Mouse (Mus musculus) cerebellum, adult 2 months (tissue): Measurements from ENCODE around the gene Acaa1a.

Experiments used
- CTCF ChIP-seq: fragments of 200-500 bp; IDR thresholded peaks from 2 replicates; pipeline ENCODE4 v1.5.1; 2011; ENCODE audit warnings: low read depth, mild to moderate bottlenecking, control low read depth, low read length, moderate library complexity, borderline replicate concordance; ENCODE audit not compliant: insufficient read depth
- POLR2A ChIP-seq: fragments of 200-500 bp; IDR thresholded peaks from 2 replicates; pipeline ENCODE4 v1.6.1; 2011; ENCODE audit warnings: low read length, control low read depth, borderline replicate concordance; ENCODE audit not compliant: insufficient read depth

DNA sequence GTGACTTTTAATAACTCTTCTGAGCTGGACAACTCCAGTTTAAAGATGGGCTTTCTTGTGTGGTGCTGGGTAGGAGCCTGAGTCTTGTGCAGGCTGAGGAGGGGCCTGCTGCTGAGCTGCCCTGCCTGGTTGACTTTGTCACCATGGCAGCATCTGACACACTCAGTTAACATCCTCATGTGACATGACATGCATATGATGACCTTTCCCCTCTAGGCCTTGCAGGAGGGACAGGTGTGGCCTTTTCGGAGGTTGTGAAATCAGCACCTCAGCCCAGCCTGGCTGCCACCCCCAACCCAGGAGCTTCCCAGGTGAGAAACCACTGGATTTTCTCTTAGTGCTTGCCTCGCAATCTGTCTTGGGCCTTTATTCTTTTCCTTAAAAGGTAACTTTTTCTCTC lies 50.7 kb downstream of the Acaa1a start:
- TF ChIP-seq CTCF (no peak), POLR2A (no peak)
